Mouse (Mus musculus): ENCODE results near the gene Neurod1. TPM values are rescaled to one million over a fixed set of nuclear protein-coding genes. Genes with fewer than 3 reads are reported as not detected.
A peak's percentile ranks its signal among the peaks of the same experiment; 100 is the strongest.

The Neurod1 gene
- total RNA-seq, 4 experiments from 2014 or later, result not detected

DNA sequence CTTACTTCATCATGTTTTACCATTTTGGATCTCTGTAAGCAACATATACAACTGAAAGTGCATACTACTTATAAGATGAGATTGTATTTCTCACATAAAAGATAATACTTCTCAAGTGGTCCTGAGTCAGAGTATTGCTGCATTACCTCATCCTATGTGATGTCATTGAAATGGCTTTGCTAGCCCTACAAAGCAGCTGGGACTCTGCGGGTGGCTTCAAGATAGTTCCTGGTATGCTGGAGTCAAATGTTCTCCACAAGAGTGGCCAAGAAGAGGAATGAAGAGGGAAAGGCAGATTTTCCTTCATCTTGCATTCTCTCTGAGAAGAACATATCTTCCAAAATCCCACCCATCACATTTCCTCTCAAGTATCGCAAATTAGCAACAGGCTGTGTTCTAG lies 13.2 kb downstream of the Neurod1 start:
- DNase-seq (ENCODE audit: low spot score in 2 of 2), result no peak

DNA sequence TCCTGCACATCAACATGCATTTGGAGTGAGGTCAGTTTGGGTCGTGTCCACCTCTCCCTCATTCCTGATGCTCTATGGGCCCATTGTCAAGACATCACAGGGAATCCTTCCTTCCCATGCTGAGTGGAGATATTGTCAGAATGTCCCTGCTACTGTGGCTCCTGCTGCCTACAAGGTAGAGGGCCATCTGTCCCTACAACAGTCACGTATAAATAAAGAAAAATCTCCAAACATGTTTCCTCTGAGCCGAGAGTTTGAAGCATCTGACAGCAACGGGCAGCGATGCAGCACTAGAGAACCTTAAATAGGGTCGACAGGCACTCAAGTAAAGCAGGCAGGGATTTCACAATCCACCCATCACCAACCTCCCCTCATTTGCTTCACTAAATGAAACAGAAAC lies 13.6 kb downstream of the Neurod1 start:
- no peak for DNase-seq (ENCODE audit: low spot score in 2 of 2)

DNA sequence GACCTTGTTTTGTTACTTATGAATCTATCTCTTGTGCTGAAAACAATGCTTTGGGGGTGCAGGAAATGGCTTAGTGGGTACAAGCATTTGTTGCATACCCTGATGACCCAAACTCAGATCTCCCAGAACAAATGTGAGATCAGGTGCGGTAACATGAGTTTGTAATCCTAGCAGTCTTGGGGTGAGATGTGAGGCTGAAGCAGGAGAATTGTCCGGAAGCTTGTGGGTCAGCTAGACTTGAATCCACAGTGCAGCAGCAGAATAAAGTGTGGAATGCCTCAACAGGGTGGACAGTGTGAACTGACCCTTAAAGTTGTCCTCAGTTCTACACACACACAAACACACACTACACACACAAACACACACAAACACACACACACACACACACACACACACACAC lies 14.3 kb downstream of the Neurod1 start:
- no peak for DNase-seq (ENCODE audit: low spot score in 2 of 2)

DNA sequence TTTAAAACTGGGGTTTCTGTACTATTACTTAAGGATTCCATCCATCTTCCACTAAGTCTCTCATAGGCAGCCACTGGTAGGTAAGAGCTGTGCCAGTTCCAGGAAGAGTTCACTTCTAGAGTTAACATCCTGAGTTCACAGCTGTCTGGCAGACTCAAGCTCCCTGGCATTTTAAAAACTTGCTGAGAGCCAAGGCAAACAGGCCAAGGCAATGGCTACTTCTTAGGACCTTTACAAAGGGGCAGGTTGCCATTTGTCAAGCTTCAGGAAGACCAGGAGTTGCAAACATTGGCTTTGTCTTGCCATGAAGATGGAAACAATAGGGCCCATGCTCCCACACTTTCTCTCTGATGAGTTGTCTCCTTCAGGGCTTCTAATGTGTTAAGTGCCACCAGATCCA lies 26.5 kb downstream of the Neurod1 start:
- no peak for DNase-seq (ENCODE audit: low spot score in 2 of 2)

DNA sequence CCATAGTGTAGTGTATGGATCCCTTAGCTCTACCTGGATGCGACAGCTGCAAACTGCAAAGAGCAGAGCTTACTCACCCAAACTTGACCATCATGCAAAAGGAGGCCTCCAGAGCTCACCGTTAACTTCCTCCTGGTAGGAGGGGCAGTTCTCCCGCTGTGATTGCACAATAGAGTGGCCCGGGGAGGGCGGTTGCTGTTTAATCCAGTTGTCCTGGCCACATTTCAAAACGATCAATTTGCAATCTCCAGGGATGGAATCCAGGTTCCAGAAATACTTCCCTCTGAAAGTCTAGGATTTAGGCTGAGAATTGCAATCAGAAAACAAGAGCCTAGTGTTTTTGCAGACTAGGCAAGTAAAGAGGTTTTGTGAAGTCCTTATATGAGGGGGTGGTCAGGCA lies 26.9 kb downstream of the Neurod1 start:
- DNase-seq (ENCODE audit: low spot score in 2 of 2), result peak; percentile 20 to 21

DNA sequence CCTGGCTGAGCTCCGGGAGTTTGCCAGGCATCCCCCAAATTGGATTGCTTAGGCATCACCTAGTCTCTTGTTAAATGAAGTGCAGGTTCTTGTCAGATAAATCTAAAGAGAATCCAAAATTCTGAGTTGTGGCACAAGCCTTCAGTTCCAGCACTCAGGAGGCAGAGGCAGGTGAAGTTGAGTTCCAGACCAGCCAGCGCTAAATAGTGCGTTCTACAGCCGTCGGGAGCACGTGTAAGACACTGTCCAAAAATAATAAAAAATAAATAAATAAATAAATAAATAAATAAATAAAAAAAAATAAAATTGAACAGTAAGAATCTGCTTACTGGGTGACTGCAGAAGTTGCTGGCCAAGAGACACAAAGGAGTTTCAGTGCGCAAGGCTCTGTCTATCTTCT lies 27.4 kb downstream of the Neurod1 start:
- no peak for DNase-seq (ENCODE audit: low spot score in 2 of 2)

DNA sequence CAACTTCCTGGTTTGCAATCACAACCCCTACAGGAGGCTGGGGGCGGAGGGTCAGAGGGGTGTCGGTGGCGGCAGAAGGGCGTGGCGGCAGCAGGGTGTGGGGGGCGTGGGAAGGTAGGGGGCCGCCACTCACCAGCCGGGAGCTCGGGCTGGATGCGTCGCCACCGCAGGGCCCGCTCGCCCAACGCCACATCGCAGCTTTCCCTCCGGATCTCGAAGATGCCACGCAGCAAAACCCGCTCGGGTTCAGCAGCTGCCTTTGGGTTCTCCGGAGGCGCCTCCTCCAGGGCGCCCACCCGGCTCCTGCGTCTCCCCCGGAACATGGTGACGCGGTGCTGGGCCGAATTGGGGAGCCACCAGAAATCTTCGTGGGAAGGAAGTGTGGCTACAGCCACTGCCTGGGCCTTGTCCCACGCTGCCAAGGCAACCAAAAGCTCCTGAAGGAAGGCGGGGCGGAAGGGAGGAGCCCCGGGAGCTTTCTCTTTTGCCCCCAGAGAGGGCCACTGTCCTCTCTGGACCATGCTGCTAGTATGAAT lies 27.9 kb downstream of the Neurod1 start:
- DNase-seq (ENCODE audit: low spot score in 2 of 2), result peak in 1 of 2 experiments; percentile 5

DNA sequence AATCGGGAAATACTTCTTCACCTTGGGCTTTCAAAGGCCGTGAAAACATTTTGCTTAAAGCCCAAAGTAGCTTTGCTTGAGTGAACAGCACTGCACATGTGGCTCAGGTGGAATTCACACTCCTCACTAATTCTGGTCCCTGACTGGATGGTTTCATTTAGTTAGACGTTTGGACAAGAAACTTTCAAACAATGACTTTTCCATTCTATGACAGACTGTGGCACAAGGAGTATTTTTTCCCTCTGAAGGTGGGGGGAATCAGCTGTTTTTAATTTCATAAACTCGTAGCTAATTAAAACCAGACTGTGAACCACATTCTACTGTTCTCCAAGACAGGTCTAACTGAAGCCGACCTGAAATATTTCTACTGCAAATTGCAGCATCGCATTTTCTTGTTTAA lies 28.5 kb downstream of the Neurod1 start:
- DNase-seq (ENCODE audit: low spot score in 2 of 2), result no peak

DNA sequence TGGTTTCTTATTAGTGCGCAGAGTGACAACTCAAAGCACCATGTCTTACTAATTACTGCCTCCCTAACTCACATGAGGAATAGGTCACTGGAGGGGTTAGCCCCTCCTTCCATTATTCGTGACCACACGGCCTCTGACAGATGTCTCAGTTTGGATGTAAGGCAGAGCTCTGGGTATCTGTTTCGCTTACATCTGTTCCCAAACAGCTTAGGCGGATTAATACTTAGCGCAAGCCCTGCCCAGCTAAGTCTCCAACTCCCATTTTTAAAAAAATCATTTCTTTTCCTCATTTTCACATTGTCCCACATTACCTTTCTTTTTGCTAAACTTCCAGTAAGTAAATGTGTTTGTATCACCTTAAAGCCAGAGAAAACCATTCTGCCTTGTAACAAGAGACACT lies 34.9 kb downstream of the Neurod1 start:
- no peak for DNase-seq (ENCODE audit: low spot score in 2 of 2)

DNA sequence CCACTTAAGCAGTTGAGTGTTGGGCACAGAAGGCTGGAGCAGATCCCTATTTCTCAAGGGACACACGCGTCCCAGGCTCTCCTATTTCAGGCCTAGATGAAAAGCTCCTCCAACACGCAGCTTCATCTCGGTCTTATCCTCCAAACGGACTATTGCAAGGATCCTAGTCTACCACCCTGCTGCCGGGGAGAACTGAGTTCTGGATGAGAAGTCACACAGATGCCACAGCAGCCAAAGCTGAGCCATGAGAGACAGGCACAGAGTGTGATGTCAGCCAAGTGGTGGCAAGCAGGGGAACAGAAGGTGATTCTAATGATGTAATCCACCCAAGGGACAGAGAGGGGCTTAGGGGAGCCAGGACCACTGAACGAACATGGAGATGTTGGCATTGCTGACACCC lies 42.0 kb downstream of the Neurod1 start:
- no peak for DNase-seq (ENCODE audit: low spot score in 2 of 2)

DNA sequence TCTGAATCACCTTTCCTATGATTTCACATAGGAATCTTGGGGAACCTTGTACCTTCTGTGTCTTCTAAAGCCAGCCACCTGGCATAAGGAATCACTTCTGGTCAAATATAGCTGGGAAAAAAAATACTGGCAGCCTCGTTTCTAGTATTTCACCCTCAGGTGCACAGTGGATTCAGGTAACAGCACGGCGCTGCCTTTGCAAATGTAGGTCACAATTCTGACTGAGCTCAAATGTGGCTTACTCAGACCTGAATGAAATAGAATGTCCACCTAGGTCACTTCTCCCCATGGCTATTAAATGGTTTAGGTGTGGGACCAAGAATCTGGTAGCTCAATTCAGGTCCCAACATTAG lies 45.7 kb downstream of the Neurod1 start:
- DNase-seq (ENCODE audit: low spot score in 2 of 2), result no peak

DNA sequence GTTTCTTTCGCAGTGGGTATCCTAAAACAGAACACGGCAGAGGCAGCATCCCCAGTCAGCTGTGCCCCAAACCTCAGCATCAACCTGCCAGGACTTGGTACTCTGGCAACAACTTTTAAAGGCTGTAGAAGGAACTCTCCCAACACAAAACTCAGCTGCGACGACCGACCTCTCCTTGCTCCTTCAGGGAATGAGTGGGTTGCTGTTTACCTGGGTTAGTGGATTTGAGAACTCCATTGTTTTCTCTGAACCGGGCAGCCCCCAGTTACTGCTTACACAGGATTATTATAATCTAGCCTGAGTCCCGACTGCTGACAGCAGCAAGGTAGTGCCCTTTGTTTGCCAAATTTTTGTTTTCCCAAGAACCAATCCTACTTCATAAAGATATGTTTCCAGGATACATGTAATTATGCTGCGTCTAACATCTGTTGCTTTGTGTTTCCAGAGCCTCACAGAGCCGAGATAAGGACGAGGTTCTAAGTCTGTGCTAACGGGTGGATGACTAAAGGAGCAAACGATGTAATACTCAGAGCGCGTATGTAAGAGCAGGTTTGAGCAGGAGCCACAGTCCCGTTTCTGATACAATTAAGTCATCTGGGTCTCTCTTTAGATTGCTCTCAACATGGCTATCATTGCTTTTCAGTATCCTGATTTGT lies 46.2 kb downstream of the Neurod1 start:
- no peak for DNase-seq (ENCODE audit: low spot score in 2 of 2)

DNA sequence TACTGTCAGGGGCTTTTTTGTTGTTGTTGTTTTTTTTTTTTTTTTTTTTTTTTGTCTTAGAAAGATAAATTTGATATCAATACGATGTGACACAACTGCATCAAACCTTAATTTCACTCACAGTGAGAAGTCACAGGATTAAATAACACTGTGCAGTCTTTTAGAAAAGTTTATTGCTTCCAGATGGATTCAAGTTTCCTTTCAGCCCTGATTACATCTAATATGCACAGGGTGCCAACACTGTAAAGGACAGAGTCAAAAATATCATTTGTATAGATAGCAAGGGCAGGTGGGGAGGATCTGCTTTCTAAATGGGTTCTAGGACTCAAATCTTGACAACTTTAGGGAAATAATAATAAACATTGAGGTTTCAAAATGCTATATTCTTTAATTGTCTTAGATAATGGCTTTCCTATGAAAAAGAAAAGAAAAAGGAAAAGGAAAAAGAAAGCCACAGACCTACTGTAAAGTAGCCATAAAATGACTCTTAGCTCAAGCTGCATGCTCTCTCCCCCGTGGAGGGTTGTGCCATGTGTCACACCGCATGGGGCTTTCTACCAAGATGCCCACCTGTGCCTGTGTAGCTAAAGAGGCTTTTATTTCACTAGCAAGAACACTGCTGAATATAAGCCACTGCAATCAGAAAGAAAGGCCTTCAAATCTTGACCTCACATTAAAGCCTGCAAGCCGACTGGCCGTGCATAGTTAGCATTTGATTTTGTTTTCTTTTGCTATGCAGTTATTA lies 50.7 kb downstream of the Neurod1 start:
- DNase-seq (ENCODE audit: low spot score in 2 of 2), result no peak

Other genes with a start within 250 kb of the Neurod1 start
- 1 to 10 TPM; 4.6 to 7.2 (median 5.8) TPM for gene Itga4, start 201.3 kb downstream of the Neurod1 start, total RNA-seq (2022)
- under 1 TPM; 0.19 to 0.82 (median 0.57) TPM for gene Cerkl, start within 50 bp of the Neurod1 start, total RNA-seq (2022)
- gene Itprid2, start 178.6 kb upstream of the Neurod1 start, total RNA-seq (2022), result 10 to 100 TPM; 15.2 to 19.2 (median 17.2) TPM

Data from gastrocnemius, adult 8-10 months (tissue).